Mouse (Mus musculus) midbrain, embryonic 10.5 days (tissue): Measurements from ENCODE around the gene Shkbp1. TPM values are rescaled to one million over a fixed set of nuclear protein-coding genes. Genes with fewer than 3 reads are reported as not detected.

Experiments
- DNase-seq: peaks from one replicate; pipeline ENCODE4 v3.0.0-alpha.2; 2017; ENCODE audit warnings: low spot score
- H3K27ac ChIP-seq: fragments of 300-500 bp; sonication (generic); replicated peaks from 2 replicates; pipeline ENCODE4 v1.5.1; 2016; ENCODE audit warnings: mild to moderate bottlenecking
- H3K27me3 ChIP-seq: fragments of 300-500 bp; sonication (generic); 2 replicates; pipeline ENCODE4 v1.6.1; 2016; ENCODE audit warnings: low read depth, mild to moderate bottlenecking; ENCODE audit not compliant: poor library complexity, severe bottlenecking
- H3K36me3 ChIP-seq: fragments of 300-500 bp; sonication (generic); 2 replicates; pipeline ENCODE4 v1.6.1; 2016; ENCODE audit warnings: mild to moderate bottlenecking, moderate library complexity
- H3K4me1 ChIP-seq: fragments of 300-500 bp; sonication (generic); 2 replicates; pipeline ENCODE4 v1.6.1; 2016
- H3K4me3 ChIP-seq: fragments of 300-500 bp; sonication (generic); 2 replicates; pipeline ENCODE4 v1.5.1; 2016; ENCODE audit warnings: mild to moderate bottlenecking, moderate library complexity
- H3K9me3 ChIP-seq: fragments of 300-500 bp; sonication (generic); replicated peaks from 2 replicates; pipeline ENCODE4 v1.6.1; 2016; ENCODE audit warnings: mild to moderate bottlenecking
- WGBS: fragments of 180-500 bp; shearing (Covaris S2); methylation state at CpG from one replicate; pipeline ENCODE4 v1.1.7; 2016; 5-methylcytosine and 5-hydroxymethylcytosine counted together
- polyA plus RNA-seq: library from polyadenylated mRNA; unstranded; fragments of >200 nt; fragmentation: Nextera tagmentation; extraction: Ambion mirVana; gene quantifications from 2 replicates; pipeline ENCODE4 v1.2.1, GENCODE M21; 2016

Gene Shkbp1
- polyA plus RNA-seq, 1 experiment from 2014 or later, result 71.7 TPM

GRCm38 (mm10) chr7:27298816-27299215, 57.0 kb downstream of the Shkbp1 start:
- no peak overlapping the region for H3K4me3 ChIP-seq
- 0 out of 2 replicates have a peak, but pooled peaks cover 5% of the 10 kb centered on the region for H3K9me3 ChIP-seq
- H3K36me3 ChIP-seq, result no peaks in the 10 kb centered on the region
- no peaks in the 10 kb centered on the region for H3K27me3 ChIP-seq
- H3K4me1 ChIP-seq, result no peaks in the 10 kb centered on the region
- no peak for DNase-seq
- no peak overlapping the region for H3K27ac ChIP-seq
- WGBS, result 92% methylated on average over 6 of the region's 6 CpGs

DNA sequence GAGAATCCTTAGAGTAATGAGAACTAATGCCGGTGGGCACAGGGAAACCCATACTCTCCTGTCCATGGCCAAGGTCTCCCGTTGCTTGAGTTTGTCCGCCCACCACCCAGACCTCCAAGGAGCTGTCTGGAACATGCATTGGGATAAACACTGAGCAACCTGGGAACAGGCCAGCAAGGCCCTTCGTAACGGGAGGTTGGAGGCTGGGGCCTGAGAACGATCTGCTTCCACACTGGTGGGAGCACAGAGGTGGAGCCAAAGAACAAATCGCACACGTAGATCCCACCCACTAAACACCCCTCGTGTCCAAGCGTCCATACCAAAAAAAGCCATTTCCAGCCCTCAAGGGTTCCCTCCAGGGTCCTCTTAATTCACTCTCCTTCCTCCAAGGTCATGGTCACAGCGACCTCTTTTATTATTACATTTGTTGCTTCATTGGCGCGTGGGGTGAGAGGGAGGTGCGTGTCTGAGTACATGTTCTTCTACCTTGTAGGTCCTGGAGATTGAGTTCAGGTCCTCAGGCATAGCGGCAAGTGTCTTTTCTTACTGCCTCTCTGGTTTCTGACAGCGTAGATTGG, 57.7 kb downstream of the Shkbp1 start:
- Histone ChIP-seq H3K4me1 (no peaks in the 10 kb centered on the region), H3K4me3 (no peak overlapping the region), H3K36me3 (no peaks in the 10 kb centered on the region), H3K27me3 (no peaks in the 10 kb centered on the region), H3K9me3 (0 out of 2 replicates have a peak, but pooled peaks cover 5% of the 10 kb centered on the region), H3K27ac (no peak overlapping the region)
- 89% methylated on average over 16 of the region's 16 CpGs for WGBS
- DNase-seq, result no peak

DNA sequence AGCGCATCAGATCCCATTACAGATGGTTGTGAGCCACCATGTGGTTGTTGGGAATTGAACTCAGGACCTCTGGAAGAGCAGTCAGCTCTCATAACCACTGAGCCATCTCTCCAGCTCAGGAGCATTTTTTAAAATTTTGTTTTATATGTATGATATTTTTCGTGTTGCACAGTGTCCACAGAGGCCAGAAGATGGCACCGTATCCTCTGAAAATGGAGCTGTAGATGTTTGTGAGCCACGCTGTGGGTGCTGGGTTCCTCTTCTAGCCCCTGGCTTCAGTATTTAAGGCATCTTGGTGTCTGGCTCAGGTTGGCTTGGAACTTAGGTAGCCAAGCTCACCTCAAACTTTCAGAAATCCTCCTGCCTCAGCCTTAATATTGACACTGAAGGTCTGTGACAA, 59.3 kb downstream of the Shkbp1 start:
- DNase-seq, result no peak
- Histone ChIP-seq H3K27ac (no peak overlapping the region), H3K4me1 (no peaks in the 10 kb centered on the region), H3K27me3 (no peaks in the 10 kb centered on the region), H3K9me3 (0 out of 2 replicates have a peak, but pooled peaks cover 5% of the 10 kb centered on the region), H3K4me3 (no peak overlapping the region), H3K36me3 (no peaks in the 10 kb centered on the region)
- 88% methylated on average over 4 of the region's 4 CpGs for WGBS

- H3K36me3 ChIP-seq, result no peaks in the 10 kb centered on the region
- DNase-seq, result no peak
- H3K4me3 ChIP-seq, result no peak overlapping the region
- no peaks in the 10 kb centered on the region for H3K27me3 ChIP-seq
- WGBS, result 87% methylated on average over 4 of the region's 4 CpGs
- 0 out of 2 replicates have a peak, but pooled peaks cover 5% of the 10 kb centered on the region for H3K9me3 ChIP-seq
- no peaks in the 10 kb centered on the region for H3K4me1 ChIP-seq
- no peak overlapping the region for H3K27ac ChIP-seq
These were observed 59.9 kb downstream of the Shkbp1 start for GRCm38 (mm10) chr7:27295956-27296355.

Other genes starting within 250 kb of the Shkbp1 start
- gene Cyp2f2, start 236.1 kb downstream of the Shkbp1 start, polyA plus RNA-seq, result not detected in 2 replicates
- gene Cyp2t4, start 202.3 kb downstream of the Shkbp1 start, polyA plus RNA-seq, result 0.12 and 0.19 TPM in 2 replicates
- gene Egln2, start 189.2 kb downstream of the Shkbp1 start, polyA plus RNA-seq, result 80.4 and 84.4 TPM in 2 replicates
- 69.0 and 71.0 TPM in 2 replicates for gene Rab4b, start 177.1 kb downstream of the Shkbp1 start, polyA plus RNA-seq
- not detected in 2 replicates for gene Gm21983, start 174.9 kb downstream of the Shkbp1 start, polyA plus RNA-seq
- gene Mia, start 174.9 kb downstream of the Shkbp1 start, polyA plus RNA-seq, result 2.1 and 2.2 TPM in 2 replicates
- gene BC024978, start 160.2 kb downstream of the Shkbp1 start, polyA plus RNA-seq, result 3.5 and 4.2 TPM in 2 replicates
- 399 and 409 TPM in 2 replicates for gene Snrpa, start 159.7 kb downstream of the Shkbp1 start, polyA plus RNA-seq
- gene Itpkc, start 127.4 kb downstream of the Shkbp1 start, polyA plus RNA-seq, result 5.3 and 5.9 TPM in 2 replicates
- gene Coq8b, start 123.0 kb downstream of the Shkbp1 start, polyA plus RNA-seq, result 23.1 and 24.1 TPM in 2 replicates
- 21.0 and 25.7 TPM in 2 replicates for gene Numbl, start 97.6 kb downstream of the Shkbp1 start, polyA plus RNA-seq
- gene Ltbp4, start 18.3 kb downstream of the Shkbp1 start, polyA plus RNA-seq, result 7.0 and 9.0 TPM in 2 replicates
- gene Gm20479, start 1.4 kb upstream of the Shkbp1 start, polyA plus RNA-seq, result 0.48 and 0.82 TPM in 2 replicates
- gene Sptbn4, start 91.7 kb upstream of the Shkbp1 start, polyA plus RNA-seq, result 0.30 and 0.52 TPM in 2 replicates
- gene Blvrb, start 92.0 kb upstream of the Shkbp1 start, polyA plus RNA-seq, result 38.9 and 40.9 TPM in 2 replicates
- gene Sertad3, start 117.7 kb upstream of the Shkbp1 start, polyA plus RNA-seq, result 18.9 and 21.9 TPM in 2 replicates
- 16.4 and 19.2 TPM in 2 replicates for gene Sertad1, start 130.9 kb upstream of the Shkbp1 start, polyA plus RNA-seq
- gene Prx, start 143.3 kb upstream of the Shkbp1 start, polyA plus RNA-seq, result 2.3 and 2.5 TPM in 2 replicates
- gene Hipk4, start 167.2 kb upstream of the Shkbp1 start, polyA plus RNA-seq, result 0.33 and 0.52 TPM in 2 replicates
- gene Pld3, start 197.2 kb upstream of the Shkbp1 start, polyA plus RNA-seq, result 52.0 and 61.2 TPM in 2 replicates
- 37.3 and 39.3 TPM in 2 replicates for gene 2310022A10Rik, start 197.2 kb upstream of the Shkbp1 start, polyA plus RNA-seq
- 85.9 and 89.4 TPM in 2 replicates for gene Akt2, start 235.5 kb upstream of the Shkbp1 start, polyA plus RNA-seq